Mouse (Mus musculus) cerebral cortex, adult 2 months (tissue): ENCODE results near the gene Shisa8.

Experiments
- WGBS: fragments of 180-500 bp; shearing (Covaris S2); methylation state at CpG from one replicate; pipeline ENCODE4 v1.1.7; 2018; 5-methylcytosine and 5-hydroxymethylcytosine counted together

Gene Shisa8

GRCm38 (mm10) chr15:82203611-82204351, 8.8 kb downstream of the Shisa8 start:
- 64% methylated on average over 20 of the region's 20 CpGs for WGBS

- 89% methylated on average over 10 of the region's 10 CpGs for WGBS
Measured at GRCm38 (mm10) chr15:82203090-82203489, 9.5 kb downstream of the Shisa8 start.

- WGBS = 66% methylated on average over 6 of the region's 6 CpGs
Measured at GRCm38 (mm10) chr15:82202086-82202485, 10.5 kb downstream of the Shisa8 start.

- 85% methylated on average over 12 of the region's 12 CpGs for WGBS
Measured at GRCm38 (mm10) chr15:82199546-82199945, 13.1 kb downstream of the Shisa8 start.

DNA sequence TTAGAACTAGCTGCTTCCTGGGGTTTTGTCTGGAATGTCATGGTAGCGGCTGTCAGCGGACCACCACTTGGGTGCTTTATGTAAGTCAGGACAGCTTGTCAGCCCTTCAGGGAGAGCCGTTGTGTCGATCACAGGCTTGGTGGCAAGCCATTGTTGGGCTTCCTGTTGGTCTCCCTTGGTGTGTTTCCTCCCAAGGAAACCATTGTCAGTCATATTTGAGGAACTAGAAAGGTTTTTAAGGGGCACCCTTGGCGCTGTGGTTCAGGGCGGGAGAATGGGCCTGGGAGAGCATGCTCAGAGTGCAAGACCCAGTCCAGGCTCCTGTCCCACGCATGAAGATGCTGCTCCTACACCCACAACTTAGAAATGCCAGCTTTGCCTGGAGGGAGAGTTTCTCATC, 14.3 kb downstream of the Shisa8 start:
- WGBS = 76% methylated on average over 7 of the region's 7 CpGs

DNA sequence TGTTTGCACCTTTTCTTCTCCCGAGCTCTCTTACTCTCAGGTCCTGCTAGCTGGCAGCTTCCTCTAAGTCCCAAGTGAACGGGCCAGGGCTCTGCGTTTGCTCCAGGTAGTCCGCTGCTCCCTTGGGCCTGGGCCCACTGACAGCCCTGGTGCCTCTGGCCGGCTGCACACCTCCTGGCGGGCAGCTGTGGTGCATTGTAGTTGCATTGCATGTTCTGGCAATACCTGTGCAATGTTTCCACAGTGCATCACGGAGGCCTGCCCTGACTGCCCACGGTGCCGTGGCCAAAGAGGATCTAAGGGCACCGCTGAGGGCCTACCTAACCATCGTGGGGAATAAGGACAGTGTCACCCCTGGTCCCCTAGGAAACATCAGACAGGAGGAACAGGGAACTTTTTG, 14.7 kb downstream of the Shisa8 start:
- WGBS = 90% methylated on average over 11 of the region's 11 CpGs

DNA sequence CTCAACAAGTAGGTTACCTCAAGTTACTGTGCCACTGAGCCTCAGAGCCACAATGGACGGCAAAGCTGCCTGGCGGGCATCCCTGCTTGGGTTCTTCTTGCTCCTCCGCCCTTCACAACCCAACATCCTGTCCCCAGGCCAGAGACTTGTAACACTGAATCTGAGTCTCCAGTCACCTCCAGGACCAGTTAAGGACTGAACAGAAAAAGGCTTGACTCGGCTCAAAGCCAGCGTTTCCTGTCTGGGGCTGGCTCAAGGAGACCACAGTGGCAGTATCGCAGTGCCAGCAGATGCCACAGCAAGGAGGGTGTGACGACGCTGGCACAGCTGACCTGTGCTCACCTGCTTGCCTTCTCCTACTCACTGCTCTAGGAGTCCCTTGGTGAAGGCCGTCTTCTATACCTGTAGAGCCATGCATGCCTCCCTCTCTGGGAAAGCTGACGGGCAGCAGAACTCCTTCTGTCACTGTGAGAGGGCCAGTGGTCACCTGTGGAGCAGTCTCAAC, 15.3 kb downstream of the Shisa8 start:
- 89% methylated on average over 10 of the region's 10 CpGs for WGBS

GRCm38 (mm10) chr15:82196300-82196699, 16.3 kb downstream of the Shisa8 start:
- WGBS = 70% methylated on average over 12 of the region's 12 CpGs

GRCm38 (mm10) chr15:82192617-82193016, 20.0 kb downstream of the Shisa8 start:
- WGBS = 61% methylated on average over 8 of the region's 8 CpGs

- 73% methylated on average over 10 of the region's 10 CpGs for WGBS
Measured at GRCm38 (mm10) chr15:82188481-82189240, 24.0 kb downstream of the Shisa8 start.

DNA sequence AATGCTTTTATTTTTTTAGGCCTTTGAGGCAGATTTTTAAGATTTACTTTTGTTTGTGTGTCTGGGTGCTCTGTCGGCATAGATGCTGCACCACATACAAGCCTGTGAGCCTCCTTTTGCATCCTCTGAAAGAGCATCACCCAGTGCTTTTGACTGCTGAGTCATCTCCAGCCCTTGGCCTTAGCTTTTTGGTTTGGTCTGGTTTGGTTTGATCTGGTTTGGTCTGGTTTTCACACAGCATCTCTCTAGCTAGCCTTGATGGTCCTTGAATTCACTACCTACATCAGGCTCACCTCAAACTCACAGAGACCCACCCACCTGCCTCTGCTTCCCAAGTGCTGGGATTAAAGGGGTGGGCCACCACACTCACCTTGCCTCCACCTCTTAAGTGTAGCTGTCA, 24.7 kb downstream of the Shisa8 start:
- WGBS = 72% methylated on average over 1 of the region's 1 CpGs

GRCm38 (mm10) chr15:82187401-82187800, 25.2 kb downstream of the Shisa8 start:
- 93% methylated on average over 4 of the region's 4 CpGs for WGBS

- WGBS = 58% methylated on average over 5 of the region's 5 CpGs
Measured at GRCm38 (mm10) chr15:82186931-82187330, 25.7 kb downstream of the Shisa8 start.

DNA sequence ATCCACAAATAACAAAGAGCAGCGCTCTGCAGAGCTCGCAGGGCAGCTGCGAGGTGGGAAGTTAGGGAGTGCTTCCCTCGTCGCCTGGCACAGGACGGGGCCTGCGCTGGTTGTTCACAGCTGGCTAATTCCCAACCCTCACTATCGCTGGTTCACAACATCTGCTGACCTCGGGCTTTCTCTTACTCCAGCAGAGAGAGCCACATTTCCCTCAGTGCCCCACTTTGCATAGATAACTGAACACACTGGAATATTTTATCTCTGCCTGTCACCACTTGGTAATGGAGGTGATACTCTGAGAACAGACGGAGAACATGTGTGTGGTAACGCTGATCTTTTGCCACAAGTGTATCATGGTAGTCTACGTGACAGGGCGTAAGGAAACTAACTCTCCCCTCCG, 26.5 kb downstream of the Shisa8 start:
- 67% methylated on average over 14 of the region's 14 CpGs for WGBS

DNA sequence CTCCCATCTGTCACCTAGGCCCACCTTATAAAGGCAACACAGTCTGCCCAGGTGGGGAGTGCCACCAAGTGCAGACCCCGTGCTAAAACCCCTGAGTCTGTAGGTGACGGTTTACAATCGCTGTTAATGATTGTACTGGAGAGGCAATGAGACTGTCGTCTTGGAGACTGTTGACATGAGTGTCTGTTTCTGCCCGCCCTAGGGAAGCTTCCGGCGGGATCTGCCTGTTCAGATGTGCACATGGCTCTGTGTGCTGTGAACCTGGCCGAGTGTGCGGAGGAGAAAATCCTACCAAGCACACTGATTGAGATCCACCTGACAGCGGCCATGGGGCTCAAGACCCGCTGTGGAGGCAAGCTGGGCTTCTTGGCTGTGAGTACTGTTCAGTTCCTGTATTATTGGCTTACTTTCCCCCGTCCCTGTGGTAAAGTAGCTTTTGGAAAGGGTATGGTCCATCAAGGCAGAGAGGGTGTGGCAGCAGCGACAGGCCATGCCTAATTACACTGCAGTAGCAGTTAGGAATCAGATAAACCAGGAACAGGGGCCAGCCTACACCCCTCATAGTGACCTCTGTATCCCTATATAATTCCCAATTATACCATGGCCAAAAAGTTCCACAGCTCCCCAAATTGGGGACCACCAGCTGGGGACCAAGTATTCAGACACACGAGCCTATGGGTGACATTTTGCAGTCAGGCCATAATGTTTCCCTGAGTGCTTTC, 27.4 kb downstream of the Shisa8 start:
- 91% methylated on average over 14 of the region's 14 CpGs for WGBS

- 91% methylated on average over 10 of the region's 10 CpGs for WGBS
Measured at GRCm38 (mm10) chr15:82184656-82185055, 28.0 kb downstream of the Shisa8 start.

DNA sequence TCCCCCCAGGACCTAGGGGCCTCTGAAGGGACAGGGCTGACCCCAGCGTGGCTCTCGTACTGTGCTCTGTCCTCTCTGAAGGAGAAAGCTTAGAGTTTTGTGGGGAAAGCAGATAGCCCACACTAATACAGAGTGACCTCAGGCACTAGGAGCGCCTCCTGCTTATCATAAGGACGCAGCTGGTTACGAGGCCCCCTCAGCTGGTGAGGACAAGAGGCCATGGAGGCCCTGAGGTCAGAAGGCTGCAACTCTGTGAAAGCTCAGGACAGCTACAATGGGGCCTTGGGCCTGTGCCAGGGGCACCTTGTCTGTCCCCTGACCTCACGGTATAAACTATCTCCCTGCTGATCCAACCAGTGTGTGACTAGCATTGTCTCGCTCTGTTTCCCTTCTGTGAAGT, 28.4 kb downstream of the Shisa8 start:
- 85% methylated on average over 7 of the region's 7 CpGs for WGBS

GRCm38 (mm10) chr15:82183596-82183995, 29.0 kb downstream of the Shisa8 start:
- 87% methylated on average over 10 of the region's 10 CpGs for WGBS

GRCm38 (mm10) chr15:82182311-82182710, 30.3 kb downstream of the Shisa8 start:
- 99% methylated on average over 4 of the region's 4 CpGs for WGBS

- 69% methylated on average over 5 of the region's 5 CpGs for WGBS
Measured at GRCm38 (mm10) chr15:82181131-82181530, 31.5 kb downstream of the Shisa8 start.

DNA sequence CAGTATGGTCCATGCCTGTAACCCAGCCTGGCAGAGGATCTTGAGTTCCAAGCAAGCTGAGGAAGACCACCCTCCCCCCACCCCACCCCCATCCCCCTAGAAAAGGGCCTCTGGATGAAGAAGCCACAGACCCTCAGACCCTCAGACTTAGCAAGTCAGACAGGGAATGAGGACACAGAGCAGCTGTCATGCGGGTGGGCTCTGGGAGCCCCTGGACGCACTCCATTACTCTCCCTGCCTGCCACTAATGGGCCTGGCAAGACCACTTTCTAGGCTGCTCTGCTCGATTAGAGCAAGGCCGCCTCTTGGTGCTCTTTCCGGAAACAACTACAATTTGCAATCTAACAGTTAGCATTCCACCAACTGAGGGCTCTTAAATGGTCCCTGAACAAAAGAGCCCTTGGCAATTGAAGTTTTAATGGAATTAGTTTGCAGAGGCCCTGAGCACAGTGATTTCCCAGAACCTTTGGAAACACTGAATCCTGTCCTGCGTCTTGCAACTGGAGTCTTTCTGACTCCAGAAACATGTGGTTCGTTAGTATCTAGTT, 34.8 kb downstream of the Shisa8 start:
- 76% methylated on average over 7 of the region's 7 CpGs for WGBS

DNA sequence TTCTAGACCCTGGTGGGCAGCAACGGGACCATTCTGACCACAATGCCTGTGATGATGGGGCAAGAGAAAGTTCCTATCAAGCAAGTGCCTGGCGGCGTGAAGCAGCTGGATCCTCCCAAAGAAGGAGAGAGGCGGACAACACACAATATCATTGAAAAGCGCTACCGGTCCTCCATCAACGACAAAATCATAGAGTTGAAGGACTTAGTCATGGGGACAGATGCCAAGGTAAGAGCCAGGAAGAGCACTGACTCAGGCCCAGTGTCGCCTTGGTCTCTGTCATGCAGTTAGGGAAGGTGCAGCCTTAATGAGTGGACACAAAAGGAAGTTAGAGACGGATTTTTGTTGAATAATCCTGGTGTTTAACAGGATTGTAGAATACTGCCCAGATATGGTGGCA, 37.5 kb downstream of the Shisa8 start:
- 94% methylated on average over 9 of the region's 9 CpGs for WGBS
